Mouse (Mus musculus) midbrain, embryonic 15.5 days (tissue): ENCODE measurements around the gene Atp6v1f. TPM values are rescaled to one million over a fixed set of nuclear protein-coding genes. Genes with fewer than 3 reads are reported as not detected.

ENCODE experiments used
- ATAC-seq: fragments of 200-750 bp; cut with Nextera tagmentation; replicated peaks from 2 replicates; pipeline ENCODE4 v1.8.0; 2017; ENCODE audit warnings: moderate TSS enrichment
- H3K27ac ChIP-seq: fragments of 300-500 bp; sonication (generic); 2 replicates; pipeline ENCODE4 v1.5.1; 2015; ENCODE audit warnings: mild to moderate bottlenecking, inconsistent platforms
- H3K27me3 ChIP-seq: fragments of 300-500 bp; sonication (generic); replicated peaks from 2 replicates; pipeline ENCODE4 v1.6.1; 2015; ENCODE audit warnings: inconsistent platforms
- H3K36me3 ChIP-seq: fragments of 300-500 bp; sonication (generic); replicated peaks from 2 replicates; pipeline ENCODE4 v1.6.1; 2015; ENCODE audit warnings: inconsistent platforms
- H3K4me1 ChIP-seq: fragments of 300-500 bp; sonication (generic); 2 replicates; pipeline ENCODE4 v1.6.1; 2015; ENCODE audit warnings: inconsistent platforms
- H3K4me2 ChIP-seq: fragments of 300-500 bp; sonication (generic); 2 replicates; pipeline ENCODE4 v1.6.1; 2015; ENCODE audit warnings: inconsistent platforms, mild to moderate bottlenecking, moderate library complexity
- H3K4me3 ChIP-seq: fragments of 300-500 bp; sonication (generic); 2 replicates; pipeline ENCODE4 v1.5.1; 2015; ENCODE audit warnings: mild to moderate bottlenecking, inconsistent platforms
- H3K9ac ChIP-seq: fragments of 300-500 bp; sonication (generic); 2 replicates; pipeline ENCODE4 v1.6.1; 2015; ENCODE audit warnings: mild to moderate bottlenecking, inconsistent platforms
- H3K9me3 ChIP-seq: fragments of 300-500 bp; sonication (generic); 2 replicates; pipeline ENCODE4 v1.6.1; 2016; ENCODE audit warnings: inconsistent platforms
- WGBS: fragments of 180-500 bp; shearing (Covaris S2); methylation state at CpG from one replicate; pipeline ENCODE4 v1.1.7; 2015; ENCODE audit warnings: mixed read lengths; 5-methylcytosine and 5-hydroxymethylcytosine counted together
- polyA plus RNA-seq: library from polyadenylated mRNA; unstranded; fragments of >200 nt; fragmentation: Nextera tagmentation; extraction: Ambion mirVana; gene quantifications from 2 replicates; pipeline ENCODE4 v1.2.1, GENCODE M21; 2015

The Atp6v1f gene
- polyA plus RNA-seq, 1 experiment from 2014 or later: 342 TPM

DNA sequence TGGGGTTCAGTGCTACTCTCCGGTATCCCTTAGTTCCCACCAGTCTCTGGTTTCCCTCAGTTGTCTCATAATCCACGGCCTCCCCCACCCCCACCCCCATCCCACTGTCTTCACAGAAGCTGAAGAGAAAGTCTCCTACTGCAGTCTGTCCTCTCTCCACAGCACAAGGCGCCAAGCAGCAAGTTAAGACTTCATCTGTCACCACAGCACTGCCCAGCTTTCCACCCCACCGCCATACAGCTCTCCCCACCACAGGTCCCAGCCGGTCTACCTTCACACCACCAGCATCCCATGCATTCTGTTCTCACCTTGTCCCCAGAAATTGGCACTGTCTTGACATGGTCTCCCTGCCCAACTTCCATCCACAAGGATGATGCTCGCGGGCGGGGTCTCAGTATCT is 39.3 kb downstream of the Atp6v1f start:
- WGBS: 26% methylated on average over 8 of the region's 8 CpGs

DNA sequence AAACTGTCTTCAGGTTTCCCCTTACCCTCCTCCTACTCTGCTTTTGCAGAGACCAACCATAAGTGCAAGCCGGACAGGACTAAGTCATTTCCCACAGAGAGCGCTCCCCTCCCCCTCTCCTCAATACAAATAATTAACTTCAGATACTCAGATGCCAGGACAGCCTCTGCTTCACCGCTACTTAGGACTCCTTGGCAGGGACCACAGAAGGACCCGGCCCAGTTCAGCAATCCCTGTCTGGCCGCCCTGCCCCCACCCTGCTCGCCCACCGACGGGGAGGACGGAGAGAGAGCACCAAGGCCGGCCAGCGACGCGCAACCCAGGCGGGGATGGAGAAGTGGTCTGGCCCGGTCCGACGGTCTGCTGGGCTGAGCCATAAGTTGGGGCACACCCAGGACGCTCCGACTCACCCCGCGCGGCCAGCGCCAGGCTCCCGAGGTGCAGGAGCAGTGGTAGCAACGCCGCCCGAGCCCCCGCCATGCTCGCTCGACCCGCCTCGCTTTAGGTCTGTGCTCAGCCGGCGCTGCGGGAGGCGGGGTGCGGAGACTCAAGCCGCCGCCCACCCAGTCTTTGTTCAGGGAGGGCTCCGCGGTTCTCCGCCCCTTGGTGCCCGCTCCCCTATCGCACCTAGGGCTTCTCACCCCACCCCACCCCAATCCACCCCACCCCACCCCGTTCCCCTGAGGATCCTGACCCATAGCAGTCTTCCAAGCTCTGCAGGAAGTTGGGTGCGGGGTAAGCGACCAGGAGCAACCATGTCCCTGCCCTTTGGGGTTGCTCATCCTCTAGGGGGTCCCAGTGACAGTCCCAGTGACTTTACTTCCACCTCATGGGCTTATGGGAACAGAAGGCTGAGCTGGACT is 40.2 kb downstream of the Atp6v1f start, which contains the start of gene Kcp:
Kcp (minus strand) TSS at position 506 of the 863 bp plus-strand sequence.
- H3K27me3 ChIP-seq: peaks cover 34% of the 10 kb centered on the region
- 1% methylated on average over 47 of the region's 47 CpGs for WGBS

More for the DNA sequence above, 39.3 kb downstream of the Atp6v1f start:
- Histone ChIP-seq H3K4me1 (peaks cover 14% of the 10 kb centered on the region), H3K4me2 (peak overlapping the region; percentile 74), H3K27ac (no peak overlapping the region), H3K9ac (no peak overlapping the region), H3K9me3 (no peaks in the 10 kb centered on the region), H3K4me3 (peak overlapping the region; percentile 50), H3K27me3 (peaks cover 34% of the 10 kb centered on the region), H3K36me3 (no peaks in the 10 kb centered on the region)
- peak; percentile 29; the same call in 1 of the 2 replicates for ATAC-seq

DNA sequence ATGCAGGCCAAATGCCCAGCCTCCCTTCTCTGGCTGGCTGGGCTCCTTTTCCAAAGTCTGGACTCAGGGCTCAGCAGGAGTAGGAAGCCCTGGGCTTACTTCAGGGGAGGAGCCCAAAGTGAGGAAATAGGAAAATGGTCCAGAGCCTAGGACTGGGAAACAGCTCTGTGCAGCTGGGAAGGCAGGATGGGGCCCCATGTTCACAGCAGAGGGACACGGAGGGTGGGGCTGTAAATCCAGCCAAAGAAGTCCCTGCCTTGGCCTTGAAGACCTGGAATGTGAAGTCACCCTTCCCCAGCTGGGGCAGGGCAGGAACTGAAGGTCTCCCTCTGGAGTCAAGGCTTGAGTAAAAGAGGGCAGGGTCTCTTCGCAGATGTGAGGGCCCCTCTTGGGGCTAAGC is 41.6 kb downstream of the Atp6v1f start:
- peaks cover 24% of the 10 kb centered on the region for H3K4me1 ChIP-seq
- H3K27me3 ChIP-seq: peaks cover 34% of the 10 kb centered on the region
- no peaks in the 10 kb centered on the region for H3K36me3 ChIP-seq
- ATAC-seq: no peak
- H3K27ac ChIP-seq: no peak overlapping the region
- no peaks in the 10 kb centered on the region for H3K9me3 ChIP-seq
- 45% methylated on average over 2 of the region's 2 CpGs for WGBS
- no peak overlapping the region for H3K4me2 ChIP-seq
- H3K9ac ChIP-seq: no peak overlapping the region
- no peak overlapping the region for H3K4me3 ChIP-seq

More for the DNA sequence above, 40.2 kb downstream of the Atp6v1f start, which contains the start of gene Kcp:
- ATAC-seq: peak; percentile 75
- H3K36me3 ChIP-seq: no peaks in the 10 kb centered on the region
- H3K9ac ChIP-seq: peak within 1 kb of the TSS; percentile 38
- peaks cover 15% of the 10 kb centered on the region for H3K4me1 ChIP-seq
- H3K4me3 ChIP-seq: peak within 1 kb of the TSS; percentile 50
- H3K27ac ChIP-seq: no peak within 1 kb of the TSS
- no peaks in the 10 kb centered on the region for H3K9me3 ChIP-seq
- H3K4me2 ChIP-seq: peak within 1 kb of the TSS; percentile 74

DNA sequence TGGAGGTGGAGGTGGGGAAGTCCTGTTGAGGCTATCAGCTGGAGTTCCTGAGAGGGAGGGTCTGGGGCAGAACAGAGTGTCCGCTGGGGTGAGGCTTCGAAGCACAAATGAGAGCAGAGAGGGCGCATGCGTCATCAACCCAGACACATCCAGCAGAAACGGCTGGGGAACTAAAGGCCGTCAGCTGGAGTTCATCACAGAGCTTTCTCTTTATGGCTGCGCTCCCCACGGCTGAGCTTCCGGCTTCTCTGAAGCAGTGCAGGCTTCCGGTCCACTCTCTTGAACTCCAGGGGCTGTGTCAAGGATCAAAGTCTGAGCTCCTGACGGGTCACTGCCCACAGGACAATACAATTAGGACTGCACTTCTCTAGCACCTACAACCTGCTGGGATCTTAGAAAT is 45.8 kb downstream of the Atp6v1f start:
- ATAC-seq: peak; percentile 51; the same call in 1 of the 2 replicates

DNA sequence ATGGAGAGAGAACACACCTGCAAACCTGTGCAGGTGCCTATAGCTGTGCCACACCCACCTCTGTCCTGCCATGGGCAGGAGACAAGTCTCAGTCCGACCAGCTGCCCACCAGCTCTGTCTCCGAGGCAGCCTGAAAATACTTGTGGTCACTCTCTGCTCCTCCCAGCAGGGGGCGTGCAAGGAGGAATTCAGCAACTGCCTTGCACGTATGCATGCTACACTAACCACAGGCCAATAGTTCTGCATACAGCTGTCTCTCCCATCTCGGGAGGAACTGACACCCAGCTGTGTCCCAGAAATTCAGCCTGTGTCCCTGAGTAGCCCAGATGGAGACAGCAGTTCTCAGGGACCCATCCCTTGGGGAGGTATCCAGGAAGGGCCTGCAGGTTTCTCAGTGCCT is 49.6 kb downstream of the Atp6v1f start:
- ATAC-seq: no peak
- Histone ChIP-seq H3K9ac (no peak overlapping the region), H3K4me3 (no peak overlapping the region), H3K27ac (no peak overlapping the region), H3K9me3 (no peaks in the 10 kb centered on the region), H3K4me2 (no peak overlapping the region), H3K4me1 (peaks cover 10% of the 10 kb centered on the region; the same call in 1 of the 2 replicates), H3K27me3 (no peaks in the 10 kb centered on the region; the same call in 1 of the 2 replicates), H3K36me3 (no peaks in the 10 kb centered on the region)
- WGBS: 8% methylated on average over 5 of the region's 5 CpGs

More for the DNA sequence above, 45.8 kb downstream of the Atp6v1f start:
- 1% methylated on average over 11 of the region's 11 CpGs for WGBS
- Histone ChIP-seq H3K4me1 (peaks cover 10% of the 10 kb centered on the region; the same call in 1 of the 2 replicates), H3K27ac (no peak overlapping the region), H3K4me2 (peak overlapping the region; percentile 47), H3K4me3 (peak overlapping the region; percentile 21), H3K9ac (no peak overlapping the region), H3K9me3 (no peaks in the 10 kb centered on the region), H3K27me3 (peaks cover 9% of the 10 kb centered on the region), H3K36me3 (no peaks in the 10 kb centered on the region)

Other genes starting within 250 kb of the Atp6v1f start
- gene Hilpda, start 195.2 kb upstream of the Atp6v1f start, polyA plus RNA-seq: 35.8 and 36.2 TPM in 2 replicates
- gene Fam71f2, start 188.1 kb upstream of the Atp6v1f start, polyA plus RNA-seq: 0.40 and 0.86 TPM in 2 replicates
- gene Fam71f1, start 148.6 kb upstream of the Atp6v1f start, polyA plus RNA-seq: not detected in 2 replicates
- 154 and 156 TPM in 2 replicates for gene Calu, start 119.6 kb upstream of the Atp6v1f start, polyA plus RNA-seq
- gene Opn1sw, start 79.2 kb upstream of the Atp6v1f start, polyA plus RNA-seq: 0.28 and 0.54 TPM in 2 replicates
- 36.9 and 40.5 TPM in 2 replicates for gene Ccdc136, start 71.4 kb upstream of the Atp6v1f start, polyA plus RNA-seq
- gene Flnc, start 34.5 kb upstream of the Atp6v1f start, polyA plus RNA-seq: 3.3 and 3.4 TPM in 2 replicates
- gene Atp6v1fnb, start 3.7 kb downstream of the Atp6v1f start, polyA plus RNA-seq: 0.27 and 1.0 TPM in 2 replicates
- 18.9 and 20.9 TPM in 2 replicates for gene Kcp, start 40.2 kb downstream of the Atp6v1f start, polyA plus RNA-seq
- 2.0 and 2.1 TPM in 2 replicates for gene Irf5, start 58.9 kb downstream of the Atp6v1f start, polyA plus RNA-seq
- 87.5 and 93.2 TPM in 2 replicates for gene Tnpo3, start 142.2 kb downstream of the Atp6v1f start, polyA plus RNA-seq
- 6.5 and 8.3 TPM in 2 replicates for gene Tspan33, start 226.5 kb downstream of the Atp6v1f start, polyA plus RNA-seq